Mouse (Mus musculus) monocyte, adult 2 months (primary cell): ENCODE measurements around the gene Phb2.
"Not testable (repeated sequence)": the region's sequence is repeated elsewhere in the genome, so short reads cannot be mapped to it uniquely, and the experiment has no call there.

ENCODE experiments used
- DNase-seq, 2 experiments: peaks; one replicate each; pipeline ENCODE4 v3.0.0; 2022; ENCODE audit warnings: low spot score in 2 of 2, low read depth in 1 of 2

Gene Phb2

GRCm38 (mm10) chr6:124711824-124712782 is at the start of gene Phb2, which contains the start of gene Emg1:
Phb2 (plus strand) TSS chr6:124712336.
Emg1 (minus strand) TSS chr6:124712178.
- DNase-seq, result peak; percentile 91 to 97

- peak; percentile 92 to 97 for DNase-seq
Measured at GRCm38 (mm10) chr6:124662477-124663423, 49.4 kb upstream of the Phb2 start, which contains the start of gene Lpcat3. Lpcat3 (plus strand) TSS chr6:124663027.

- no peak for DNase-seq
Measured at GRCm38 (mm10) chr6:124663424-124663795, 48.7 kb upstream of the Phb2 start.

GRCm38 (mm10) chr6:124664256-124664655 is 47.9 kb upstream of the Phb2 start:
- no peak for DNase-seq

- DNase-seq, result no peak
Measured at GRCm38 (mm10) chr6:124665011-124665410, 47.1 kb upstream of the Phb2 start.

GRCm38 (mm10) chr6:124669234-124669859 is 42.8 kb upstream of the Phb2 start:
- no peak for DNase-seq

GRCm38 (mm10) chr6:124670281-124670900 is 41.7 kb upstream of the Phb2 start:
- DNase-seq, result no peak

GRCm38 (mm10) chr6:124672100-124672499 is 40.0 kb upstream of the Phb2 start:
- no peak for DNase-seq

- no peak for DNase-seq
Measured at GRCm38 (mm10) chr6:124673619-124674018, 38.5 kb upstream of the Phb2 start.

- DNase-seq, result no peak
Measured at GRCm38 (mm10) chr6:124674591-124674990, 37.5 kb upstream of the Phb2 start.

- DNase-seq, result no peak
Measured at GRCm38 (mm10) chr6:124676171-124676570, 36.0 kb upstream of the Phb2 start.

GRCm38 (mm10) chr6:124678769-124679168 is 33.4 kb upstream of the Phb2 start:
- no peak for DNase-seq

- no peak for DNase-seq
Measured at GRCm38 (mm10) chr6:124679486-124679885, 32.6 kb upstream of the Phb2 start.

- not testable (repeated sequence) for DNase-seq
Measured at GRCm38 (mm10) chr6:124682291-124682690, 29.8 kb upstream of the Phb2 start.

- DNase-seq, result no peak
Measured at GRCm38 (mm10) chr6:124683591-124684417, 28.3 kb upstream of the Phb2 start.

- no peak for DNase-seq
Measured at GRCm38 (mm10) chr6:124685606-124686386, 26.3 kb upstream of the Phb2 start.

- DNase-seq, result not testable (repeated sequence)
Measured at GRCm38 (mm10) chr6:124686644-124687043, 25.5 kb upstream of the Phb2 start.

- peak in 1 of 2 experiments; percentile 6 for DNase-seq
Measured at GRCm38 (mm10) chr6:124688151-124688758, 23.9 kb upstream of the Phb2 start.
